Mouse (Mus musculus): ENCODE data around the gene Nubp1.

DNA sequence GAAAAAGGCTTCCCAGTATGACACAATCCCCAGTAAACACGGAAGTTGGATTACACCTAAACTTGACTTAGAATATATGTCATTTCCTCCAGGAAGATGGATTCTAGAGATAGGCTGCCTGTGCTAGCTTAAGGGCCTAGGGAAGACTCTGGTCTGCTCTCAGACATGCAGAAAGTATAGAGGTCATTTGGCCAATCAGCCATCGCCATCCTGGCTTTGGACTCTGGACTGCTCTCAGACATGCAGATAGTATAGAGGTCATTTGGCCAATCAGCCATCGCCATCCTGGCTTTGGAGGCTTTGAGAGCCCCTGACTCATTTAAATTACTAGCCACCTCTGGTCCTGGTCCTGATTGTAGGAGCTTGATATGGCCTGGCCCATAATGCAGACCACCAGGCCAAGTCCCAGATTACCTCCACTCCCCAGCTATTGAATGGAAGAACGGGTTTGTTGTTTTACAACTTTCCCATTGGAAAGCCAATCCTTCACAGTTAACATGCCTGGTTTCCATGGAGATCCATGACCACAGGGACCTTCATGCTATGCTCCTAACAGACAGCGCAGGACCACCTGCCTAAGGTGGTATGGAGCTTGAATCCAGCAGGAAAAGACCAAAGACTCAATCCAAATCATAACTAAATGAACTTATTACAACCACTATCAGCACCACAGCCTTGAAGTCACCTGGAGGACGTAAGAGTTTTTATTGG, 42.3 kb downstream of the Nubp1 start:
- TF ChIP-seq POLR2A (IDR thresholded peaks at IDR 0.05; ENCODE audit: control insufficient read depth, low read depth, low read length) (no peak), CTCF (IDR thresholded peaks at IDR 0.05; ENCODE audit: control insufficient read depth, insufficient read depth, insufficient replicate concordance, low read depth, low read length) (no peak)
